Mouse (Mus musculus) frontal cortex, adult (tissue): Measurements from ENCODE around the gene Lsm8.
"Not testable (repeated sequence)": the region's sequence is repeated elsewhere in the genome, so short reads cannot be mapped to it uniquely, and the experiment has no call there.

Experiments used
- ATAC-seq: cut with Nextera tagmentation; 2 replicates; pipeline ENCODE4 v1.9.2; 2017; ENCODE audit warnings: mild to moderate bottlenecking, moderate library complexity, mixed read lengths; ENCODE audit not compliant: low TSS enrichment

Gene Lsm8

DNA sequence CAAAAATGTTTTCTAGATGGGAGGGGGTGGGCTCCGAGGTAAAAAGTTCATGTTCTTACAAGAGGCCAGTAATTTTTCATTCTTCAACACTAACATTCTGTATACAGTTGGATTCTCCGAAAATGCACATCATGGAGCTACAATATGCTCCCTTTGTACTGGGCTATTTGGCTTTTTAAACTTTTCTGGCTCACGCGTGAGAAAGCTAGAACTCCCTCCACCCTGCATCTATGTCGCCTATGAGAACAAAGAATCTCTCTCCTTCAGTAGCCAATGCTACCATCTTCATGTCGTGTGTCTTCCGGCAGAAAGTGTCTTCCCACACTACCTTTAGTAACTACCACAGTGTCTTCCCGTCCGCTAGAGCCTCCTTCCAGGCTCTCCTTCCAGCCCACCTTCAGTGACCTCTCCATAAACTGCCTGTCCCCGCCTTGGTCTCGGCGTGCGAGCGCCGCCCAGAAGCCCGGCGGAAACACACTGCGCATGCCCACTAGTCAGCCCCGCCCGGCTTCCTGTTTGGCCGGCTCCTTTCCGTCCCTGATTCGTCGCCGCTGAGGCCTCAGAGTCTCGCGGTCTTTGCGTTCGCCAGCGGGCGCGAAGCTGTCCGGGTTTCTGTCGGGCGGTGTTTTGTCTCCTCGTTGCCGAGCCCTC is at the start of gene Lsm8:
Gene Lsm8 (plus strand): TSS at position 529 of the 651 bp plus-strand sequence.
- peak; percentile 100 for ATAC-seq

DNA sequence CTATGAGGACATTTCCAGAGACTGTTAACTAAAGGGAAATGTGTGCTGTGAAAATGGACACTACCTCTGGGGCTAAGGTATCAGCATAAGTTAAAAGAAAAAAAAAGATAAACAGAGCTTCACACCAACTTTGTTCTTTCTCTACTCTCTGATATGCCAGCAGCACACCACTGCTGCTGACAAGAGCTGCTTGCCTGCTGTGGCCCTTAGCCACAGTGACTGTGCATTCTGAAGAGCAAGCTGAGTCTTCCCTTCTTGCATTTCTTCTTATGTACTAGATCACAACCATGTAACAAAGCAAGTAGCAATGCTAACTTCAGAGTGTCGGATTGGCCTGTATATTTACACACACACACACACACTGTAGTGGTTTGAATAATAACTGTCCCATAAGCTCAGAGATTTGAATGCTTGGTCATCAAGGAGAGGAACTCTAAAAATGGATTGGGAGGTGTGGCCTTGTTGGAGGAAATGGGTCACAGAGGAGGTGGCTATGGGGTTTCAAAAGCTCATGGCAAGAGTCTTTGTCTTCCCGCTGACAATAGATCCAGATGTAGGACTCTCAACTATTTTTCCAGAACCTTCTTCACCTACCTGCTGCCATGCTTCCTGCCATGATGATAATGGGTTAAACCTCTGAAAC is 47.4 kb upstream of the Lsm8 start:
- no peak for ATAC-seq

DNA sequence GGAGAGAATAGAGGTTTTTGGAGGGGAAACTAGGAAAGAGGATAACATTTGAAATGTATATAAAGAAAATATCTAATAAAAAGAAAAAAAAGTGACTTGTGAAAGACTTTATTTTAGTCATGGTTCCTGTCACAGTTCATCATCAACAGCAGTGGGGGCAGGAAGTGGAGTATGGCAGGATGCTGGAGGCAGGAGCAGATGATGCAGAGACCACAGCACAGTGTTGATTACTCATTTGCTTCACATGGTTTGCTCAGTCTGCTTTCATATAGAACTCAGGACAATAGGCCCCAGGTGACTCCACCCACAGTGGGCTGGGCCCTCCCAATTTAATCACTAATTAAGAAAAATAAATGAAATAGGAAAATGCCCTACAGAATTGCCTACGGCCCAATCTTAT is 35.8 kb upstream of the Lsm8 start:
- ATAC-seq: no peak

DNA sequence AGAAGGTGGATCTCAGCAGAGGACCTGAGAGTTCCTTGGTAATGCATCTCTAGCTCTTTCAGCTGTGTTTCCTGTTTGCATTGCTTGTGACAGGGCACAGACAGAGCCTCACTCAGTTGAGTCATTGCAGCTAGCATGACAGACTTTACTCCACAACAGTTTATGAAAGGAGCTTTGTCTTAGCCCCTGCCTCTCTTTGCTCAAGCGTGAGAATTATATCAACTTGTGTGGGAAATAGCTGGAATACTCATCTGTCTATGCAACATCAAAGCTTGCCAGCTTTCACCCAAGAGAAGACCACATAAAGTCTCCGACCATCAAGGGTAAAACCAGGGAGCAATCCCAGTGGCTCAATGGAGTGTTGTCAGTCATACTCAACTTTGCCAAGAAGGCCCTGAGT is 32.8 kb upstream of the Lsm8 start:
- no peak for ATAC-seq

DNA sequence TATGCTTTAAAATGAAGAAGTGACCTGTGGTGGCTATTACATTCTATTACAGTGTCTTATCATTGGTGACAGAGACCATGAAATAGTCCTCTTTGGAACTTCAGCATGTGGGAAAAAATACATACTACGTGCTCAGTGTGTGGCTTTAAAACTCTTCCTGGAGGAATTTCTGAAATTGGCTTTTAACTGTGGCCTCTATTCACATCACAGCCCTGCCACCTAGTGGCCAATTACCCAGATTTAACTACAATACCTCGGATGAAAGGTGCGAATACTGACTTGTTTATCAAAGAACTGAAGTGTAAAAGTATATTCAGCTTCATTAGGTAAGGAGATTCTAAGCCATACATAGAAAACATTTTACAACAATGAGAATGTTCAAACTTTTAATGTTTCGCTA is 29.0 kb upstream of the Lsm8 start:
- ATAC-seq: peak; percentile 90

DNA sequence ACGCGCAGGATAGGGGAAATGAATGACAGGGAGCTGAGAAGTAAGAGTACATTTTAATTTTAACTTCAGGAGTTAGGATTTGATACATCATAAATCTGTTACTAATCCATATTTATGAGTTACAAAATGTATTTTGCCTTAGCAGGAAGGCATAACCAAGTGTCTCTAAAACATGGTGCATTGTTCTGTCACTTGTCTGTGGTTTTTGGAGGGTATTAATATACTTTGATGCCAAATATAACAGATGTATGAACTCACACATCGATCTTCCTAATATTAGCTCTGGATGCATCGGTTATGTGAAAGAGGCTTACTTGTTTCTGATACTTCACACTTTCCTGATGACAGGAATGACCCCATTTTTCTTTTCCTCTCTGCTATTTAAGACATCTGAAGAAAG is 28.1 kb upstream of the Lsm8 start:
- no peak for ATAC-seq

DNA sequence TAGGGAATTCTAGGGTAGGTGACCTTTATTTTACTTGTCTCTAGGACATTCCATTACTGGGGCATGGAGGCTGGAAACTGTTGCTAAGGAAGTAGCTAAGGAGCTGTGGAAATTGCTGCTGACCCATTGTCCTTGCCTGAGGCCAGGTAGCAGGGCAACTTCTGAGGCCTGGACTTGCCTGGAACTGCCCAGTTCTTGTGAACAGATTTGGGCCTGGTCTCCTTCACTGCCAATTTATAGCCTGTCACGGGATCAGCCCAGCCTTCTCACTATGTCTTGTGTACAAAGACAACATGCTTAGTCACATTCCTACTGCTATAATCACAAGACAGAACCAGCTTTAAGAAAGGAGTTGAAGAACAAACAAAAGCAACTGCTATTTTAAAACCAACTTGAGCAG is 25.6 kb upstream of the Lsm8 start:
- ATAC-seq: no peak

DNA sequence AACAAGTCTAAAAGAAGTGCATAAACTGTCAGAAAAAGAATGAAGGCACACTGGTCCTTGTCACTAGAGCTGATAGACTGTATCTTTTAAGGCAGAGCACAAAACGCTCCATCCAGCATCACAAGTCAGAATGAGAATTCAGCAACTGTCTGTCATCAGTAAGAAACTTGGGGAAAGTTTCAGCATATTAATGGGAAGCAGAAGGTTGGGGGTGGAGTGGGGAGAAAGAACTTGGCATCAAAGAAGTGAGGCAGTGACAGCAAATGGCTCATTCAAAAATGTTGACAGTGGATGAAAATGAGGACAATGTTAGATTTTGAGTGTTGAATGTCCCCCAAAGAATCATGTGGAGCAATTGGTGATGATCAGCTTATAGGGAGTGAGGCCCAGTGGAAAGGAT is 15.4 kb upstream of the Lsm8 start:
- peak; percentile 85 for ATAC-seq

DNA sequence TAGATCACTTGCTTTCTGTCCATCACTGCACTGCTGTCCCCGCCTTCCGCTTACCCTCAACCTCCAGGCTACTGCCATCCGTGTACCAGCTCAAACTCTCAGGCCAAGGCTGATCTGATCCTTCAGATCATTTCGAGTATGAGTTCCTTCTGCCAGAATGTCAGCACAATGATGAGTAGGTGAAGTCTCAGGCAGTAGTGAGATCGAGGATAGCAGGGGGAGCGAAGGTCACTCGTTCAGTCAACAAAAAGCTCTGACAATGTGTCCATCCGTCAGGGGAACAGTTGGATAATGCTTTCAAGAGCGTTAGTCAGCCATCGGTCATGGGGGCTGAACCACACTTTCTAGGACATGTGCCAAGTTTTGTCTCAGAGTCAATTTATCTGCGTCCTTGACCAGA is 3.9 kb upstream of the Lsm8 start:
- not testable (repeated sequence) for ATAC-seq

DNA sequence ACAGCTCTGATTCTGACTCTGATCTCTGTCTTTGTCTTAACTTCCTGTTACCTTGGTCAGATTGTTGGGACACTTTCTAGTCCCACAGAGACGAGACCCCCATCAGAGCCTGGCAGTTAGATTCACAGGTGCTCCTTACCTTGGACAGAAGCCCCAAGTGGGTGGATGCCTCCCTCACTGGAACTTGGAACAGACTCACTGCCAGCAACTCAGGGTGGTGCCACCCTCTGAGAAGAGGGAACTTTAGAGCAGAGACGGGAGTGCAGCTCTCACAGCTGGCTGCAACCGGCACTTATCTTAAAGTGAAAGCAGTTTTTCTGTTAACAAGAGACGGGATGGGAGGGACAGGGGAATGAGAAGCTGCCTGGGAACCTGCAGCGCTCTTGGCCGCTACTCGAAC is 2.8 kb upstream of the Lsm8 start:
- ATAC-seq: not testable (repeated sequence)

DNA sequence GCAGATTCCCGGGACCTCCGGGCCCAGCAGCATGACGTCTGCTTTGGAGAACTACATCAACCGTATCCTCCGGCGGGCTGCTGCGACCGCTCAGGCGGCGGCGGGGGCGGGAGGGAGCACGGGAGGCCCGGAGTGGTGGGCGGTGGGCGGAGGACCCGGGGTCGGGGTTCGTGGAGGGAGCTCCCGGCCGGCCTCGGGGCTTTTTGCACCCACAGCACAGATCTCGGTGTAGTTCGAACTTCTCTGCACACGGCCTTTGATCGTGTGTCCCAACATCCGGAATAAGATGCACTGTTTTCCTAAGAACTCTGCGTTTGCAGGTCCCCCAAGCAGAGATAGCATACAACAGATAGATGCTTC is 303 bp downstream of the Lsm8 start:
- ATAC-seq: no peak; the same call in 1 of the 2 replicates

DNA sequence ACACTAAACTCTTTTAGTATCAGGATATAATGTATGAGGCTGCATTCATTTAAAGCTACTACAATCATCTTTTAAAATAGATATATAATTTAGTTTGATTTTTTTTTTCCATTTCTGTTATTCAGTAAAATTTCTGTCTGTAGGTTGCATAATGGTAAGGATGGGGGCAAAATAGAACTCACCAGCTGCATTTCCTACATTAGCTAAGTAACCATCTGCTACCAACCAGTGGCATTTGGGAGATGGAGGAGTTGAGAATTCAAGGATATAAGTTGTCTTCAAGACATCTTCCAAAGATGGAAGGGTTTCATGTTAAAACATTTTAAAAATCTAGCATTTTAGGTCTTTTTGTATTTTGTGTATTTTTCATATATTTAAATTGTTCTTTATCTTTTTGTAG is 6.9 kb downstream of the Lsm8 start:
- ATAC-seq: peak; percentile 83

DNA sequence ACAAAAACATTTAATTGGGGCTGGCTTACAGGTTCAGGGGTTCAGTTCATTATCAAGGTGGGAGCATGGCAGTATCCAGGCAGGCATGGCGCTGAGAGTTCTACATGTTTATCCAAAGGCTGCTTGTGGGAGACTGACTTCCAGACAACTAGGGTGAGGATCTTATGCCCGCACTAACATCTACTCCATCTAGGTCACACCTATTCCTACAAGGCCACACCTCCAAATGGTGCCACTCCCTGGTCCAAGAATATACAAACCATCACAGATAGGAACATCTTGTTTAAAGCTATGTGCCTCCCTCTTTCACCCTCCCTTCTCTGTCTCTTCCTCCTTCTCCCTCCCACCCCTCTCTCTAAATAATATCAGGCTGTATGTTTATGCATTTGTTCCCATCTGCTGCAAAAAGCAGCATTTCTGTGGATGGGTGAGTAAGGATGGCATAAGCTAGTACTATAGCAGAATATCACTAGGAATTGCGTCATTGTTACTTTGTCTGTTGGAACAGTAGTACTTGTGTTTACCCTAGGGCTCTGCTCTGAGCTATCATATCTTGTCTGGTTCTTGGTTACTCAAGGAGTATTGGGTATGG is 8.2 kb downstream of the Lsm8 start:
- peak; percentile 72 for ATAC-seq

DNA sequence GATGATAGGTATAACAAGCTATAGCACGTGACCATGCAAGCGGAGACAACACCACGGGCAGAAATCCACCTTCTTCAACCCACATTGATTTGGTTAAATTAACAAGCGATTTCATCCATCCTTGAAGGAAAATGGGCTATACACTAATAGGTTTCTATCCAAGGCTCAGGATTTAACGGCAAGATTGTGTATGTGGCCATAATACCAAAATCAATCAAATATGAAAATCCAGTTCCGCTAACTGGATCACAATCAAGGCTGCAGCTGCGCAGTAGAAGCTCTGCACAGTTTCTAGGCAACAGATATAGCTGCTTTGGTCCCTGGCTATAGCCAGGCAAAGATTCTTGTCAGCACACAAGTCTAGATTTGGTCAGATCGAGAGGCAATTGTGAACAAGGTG is 17.6 kb downstream of the Lsm8 start, which contains the start of gene Ankrd7:
Gene Ankrd7 (plus strand): TSS at position 301 of the 400 bp plus-strand sequence.
- ATAC-seq: peak; percentile 79

DNA sequence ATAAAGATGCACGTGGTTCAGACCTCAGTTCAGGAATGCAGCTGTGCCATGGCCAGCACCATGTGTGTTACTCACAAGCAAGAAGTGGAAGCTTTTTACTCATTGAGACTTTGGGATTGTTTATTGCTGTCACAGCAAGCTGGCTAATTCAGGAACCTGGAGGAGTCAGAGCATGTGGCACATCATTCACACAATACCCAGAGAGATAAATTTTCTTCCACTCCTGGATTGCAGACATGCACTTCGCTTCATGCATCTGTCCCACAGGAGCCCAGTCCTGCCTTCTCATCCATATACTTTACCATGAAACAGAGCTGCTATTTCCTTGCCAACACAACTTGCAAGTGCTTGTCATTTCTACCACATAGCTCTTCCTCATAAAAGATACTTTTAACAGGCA is 40.7 kb downstream of the Lsm8 start:
- peak; percentile 98 for ATAC-seq

DNA sequence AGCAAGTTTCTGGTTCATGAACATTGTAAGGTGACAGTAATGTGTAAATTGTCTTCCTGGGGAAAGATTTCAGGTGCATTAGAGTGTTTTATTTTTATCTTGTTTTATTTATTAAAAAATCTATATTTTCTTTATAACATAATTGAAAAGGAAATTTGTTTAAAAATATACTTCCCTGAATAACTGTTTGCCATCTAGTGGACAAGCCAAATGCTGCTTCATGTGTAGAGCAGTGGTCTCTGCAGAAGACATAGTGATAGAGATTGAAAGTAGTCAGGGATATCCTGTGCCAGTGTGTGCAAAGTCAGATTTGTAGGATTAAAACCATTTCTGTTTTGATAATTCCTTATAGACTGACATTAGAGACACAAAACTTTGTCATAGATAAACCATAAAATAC is 45.8 kb downstream of the Lsm8 start:
- ATAC-seq: no peak
